Mouse (Mus musculus) natural killer cell, adult 2 months (primary cell): ENCODE results near the gene Prrt3.

Source experiments
- DNase-seq, 2 experiments: peaks; one replicate each; pipeline ENCODE4 v3.0.0; 2022; ENCODE audit warnings: low spot score in 2 of 2

Prrt3 gene

DNA sequence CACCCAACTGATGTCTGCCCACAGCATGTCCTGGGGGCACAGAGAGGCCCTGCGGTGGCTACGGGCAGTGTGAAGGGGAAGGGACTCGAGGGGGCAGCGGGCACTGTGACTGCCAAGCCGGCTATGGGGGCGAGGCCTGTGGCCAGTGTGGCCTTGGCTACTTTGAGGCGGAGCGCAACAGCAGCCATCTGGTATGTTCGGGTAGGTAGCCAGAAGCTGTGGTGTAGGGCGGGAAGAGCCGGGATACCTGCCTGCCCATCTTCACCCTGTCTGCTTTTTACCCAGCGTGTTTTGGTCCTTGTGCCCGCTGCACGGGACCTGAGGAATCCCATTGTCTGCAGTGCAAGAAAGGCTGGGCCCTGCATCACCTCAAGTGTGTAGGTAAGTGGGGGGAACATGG is 12.3 kb downstream of the Prrt3 start:
- no peak for DNase-seq

DNA sequence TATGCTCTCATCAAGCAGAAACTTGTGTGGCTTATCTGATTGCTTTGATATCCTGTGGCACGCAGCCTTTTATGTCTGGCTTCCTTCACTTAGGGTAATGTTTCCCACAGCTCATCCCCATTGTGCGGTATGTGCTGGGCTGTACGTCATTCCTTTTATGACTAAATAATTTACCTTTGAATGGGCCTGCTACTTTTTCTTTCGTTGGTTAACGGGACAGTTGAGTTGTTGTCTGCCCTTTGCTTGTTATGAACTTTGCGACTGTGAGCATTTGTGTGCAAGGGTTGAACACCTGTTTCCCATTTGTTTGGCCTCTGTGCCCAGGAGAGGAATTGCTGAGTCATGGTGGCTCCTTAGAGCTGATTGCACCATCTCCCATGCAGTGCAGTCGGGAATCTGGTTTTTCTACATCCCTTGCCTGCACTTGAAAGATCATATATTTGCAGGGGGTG is 14.6 kb downstream of the Prrt3 start:
- DNase-seq, result no peak

DNA sequence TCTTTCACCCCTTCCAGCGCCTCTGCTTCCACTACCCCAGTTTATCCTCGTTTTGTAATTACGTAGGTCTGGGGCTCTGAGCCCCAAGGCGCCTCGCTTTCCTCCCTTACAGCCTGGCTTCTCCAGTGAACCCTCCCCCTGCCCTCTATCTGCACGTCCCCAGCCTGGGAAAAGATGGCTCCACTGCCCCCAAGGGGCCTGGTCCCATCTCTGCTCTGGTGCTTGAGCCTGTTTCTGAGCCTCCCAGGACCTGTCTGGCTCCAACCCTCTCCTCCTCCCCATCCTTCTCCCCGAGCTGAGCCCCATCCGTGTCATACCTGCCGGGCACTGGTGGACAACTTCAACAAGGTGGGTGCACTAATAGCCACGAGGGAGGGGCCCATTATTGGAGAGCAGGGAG is 18.0 kb downstream of the Prrt3 start:
- DNase-seq, result no peak

DNA sequence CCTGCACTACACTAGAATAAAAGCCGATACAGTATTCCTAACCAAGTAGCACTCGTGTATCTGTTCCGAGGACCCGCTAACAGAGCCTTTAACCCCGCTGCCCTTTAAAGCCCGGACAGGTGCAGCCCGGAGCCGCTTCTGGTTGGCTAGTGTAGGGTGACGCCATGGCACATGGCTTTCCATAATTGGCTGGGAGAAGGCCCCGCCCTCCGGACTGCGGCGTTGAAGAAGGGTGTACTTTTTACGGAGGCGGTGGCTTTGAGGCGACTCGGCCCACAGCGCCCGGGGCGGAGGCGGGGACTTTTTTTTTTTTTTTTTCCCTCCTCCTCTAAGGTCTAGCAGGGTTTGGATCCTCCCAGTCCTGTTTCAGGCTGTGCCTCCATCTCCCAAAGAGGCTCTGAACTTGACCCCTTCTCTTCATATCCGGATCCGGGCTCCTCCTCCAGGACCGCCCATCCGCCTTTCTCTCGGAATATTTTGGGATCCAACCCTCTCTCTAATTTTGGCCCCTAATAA is 18.6 kb downstream of the Prrt3 start, which contains the start of gene Creld1:
Creld1 (plus strand) TSS at position 198 of the 516 bp plus-strand sequence.
- peak; percentile 86 to 89 for DNase-seq

DNA sequence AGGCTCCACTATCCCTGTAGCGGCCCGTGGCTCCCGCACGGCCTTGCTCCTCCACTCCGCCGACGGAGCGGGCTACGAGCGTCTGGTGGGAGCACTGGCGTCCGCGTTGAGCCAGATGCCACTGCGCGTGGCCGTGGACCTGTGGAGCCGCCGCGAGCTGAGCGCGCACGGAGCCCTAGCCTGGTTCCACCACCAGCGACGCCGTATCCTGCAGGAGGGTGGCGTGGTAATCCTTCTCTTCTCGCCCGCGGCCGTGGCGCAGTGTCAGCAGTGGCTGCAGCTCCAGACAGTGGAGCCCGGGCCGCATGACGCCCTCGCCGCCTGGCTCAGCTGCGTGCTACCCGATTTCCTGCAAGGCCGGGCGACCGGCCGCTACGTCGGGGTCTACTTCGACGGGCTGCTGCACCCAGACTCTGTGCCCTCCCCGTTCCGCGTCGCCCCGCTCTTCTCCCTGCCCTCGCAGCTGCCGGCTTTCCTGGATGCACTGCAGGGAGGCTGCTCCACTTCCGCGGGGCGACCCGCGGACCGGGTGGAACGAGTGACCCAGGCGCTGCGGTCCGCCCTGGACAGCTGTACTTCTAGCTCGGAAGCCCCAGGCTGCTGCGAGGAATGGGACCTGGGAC is 19.1 kb downstream of the Prrt3 start:
- DNase-seq, result peak in 1 of 2 experiments; percentile 29

DNA sequence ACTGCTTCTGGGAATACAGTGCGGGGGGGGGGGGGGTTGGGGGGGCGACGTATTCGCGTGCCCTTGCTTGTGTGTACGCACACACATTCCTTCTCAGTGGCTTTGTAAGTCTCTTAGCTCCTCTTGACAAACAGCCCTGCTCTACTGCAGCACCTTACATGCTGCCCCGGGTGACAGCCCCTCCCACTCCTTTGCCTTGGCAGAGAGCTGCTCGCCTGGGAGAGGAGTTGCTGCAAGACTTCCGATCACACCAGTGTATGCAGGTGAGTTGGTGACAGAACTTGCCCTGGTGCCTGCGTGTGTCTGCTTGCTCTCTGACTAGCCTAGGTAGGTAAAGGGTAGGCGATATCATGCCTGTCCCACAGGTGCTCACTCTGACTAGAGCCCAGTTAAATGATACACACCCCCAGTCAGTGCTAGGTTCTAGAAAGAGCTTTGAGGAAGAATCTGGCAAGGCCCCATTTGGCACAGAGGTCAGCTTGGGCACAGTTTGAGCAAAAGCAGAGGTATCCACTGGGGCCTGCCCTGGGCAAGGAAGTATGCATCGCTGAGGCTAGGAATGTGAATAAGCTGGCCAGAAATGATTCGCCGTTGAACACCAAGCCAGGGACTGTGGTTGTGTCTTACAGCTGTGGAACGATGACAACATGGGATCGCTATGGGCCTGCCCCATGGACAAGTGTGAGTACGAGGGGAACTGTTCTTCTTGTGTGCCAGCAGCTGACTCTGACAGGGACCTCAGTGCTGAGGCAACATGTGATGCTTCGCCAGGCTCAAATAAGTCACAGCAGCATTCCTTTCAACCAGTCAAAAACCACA is 21.0 kb downstream of the Prrt3 start:
- DNase-seq, result no peak

DNA sequence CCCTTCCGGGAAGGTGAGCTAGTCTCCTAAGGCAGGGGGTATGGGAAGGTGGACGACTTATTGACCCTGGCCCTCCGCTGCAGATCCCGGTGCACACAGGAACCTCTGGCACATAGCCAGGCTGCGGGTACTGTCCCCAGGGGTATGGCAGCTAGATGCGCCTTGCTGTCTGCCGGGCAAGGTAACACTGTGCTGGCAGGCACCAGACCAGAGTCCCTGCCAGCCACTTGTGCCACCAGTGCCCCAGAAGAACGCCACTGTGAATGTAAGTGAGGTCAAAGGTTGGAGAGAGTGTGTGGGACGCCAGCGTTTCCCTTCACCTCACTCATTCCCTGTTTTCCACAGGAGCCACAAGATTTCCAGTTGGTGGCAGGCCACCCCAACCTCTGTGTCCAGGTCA is 22.8 kb downstream of the Prrt3 start:
- no peak for DNase-seq

DNA sequence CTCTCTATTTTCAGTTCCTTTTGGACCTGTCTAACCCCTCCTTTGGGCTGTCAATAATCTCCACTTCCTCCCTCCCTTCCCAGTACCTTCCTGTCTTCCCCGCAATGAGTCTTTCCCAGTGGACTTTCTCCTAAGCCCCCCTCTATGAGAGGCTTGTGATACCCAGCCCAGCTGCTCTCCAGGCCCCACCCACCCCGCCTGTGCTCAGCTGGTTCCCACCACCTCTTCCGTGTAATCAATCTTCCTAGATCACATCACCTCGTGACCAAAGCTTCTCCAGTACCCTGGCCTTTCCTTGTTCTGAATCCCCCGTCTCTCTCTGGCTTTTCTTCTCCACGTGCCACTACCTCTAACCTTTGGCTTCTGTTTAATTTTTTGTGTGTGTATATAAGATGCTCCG is 24.4 kb downstream of the Prrt3 start:
- DNase-seq, result no peak

DNA sequence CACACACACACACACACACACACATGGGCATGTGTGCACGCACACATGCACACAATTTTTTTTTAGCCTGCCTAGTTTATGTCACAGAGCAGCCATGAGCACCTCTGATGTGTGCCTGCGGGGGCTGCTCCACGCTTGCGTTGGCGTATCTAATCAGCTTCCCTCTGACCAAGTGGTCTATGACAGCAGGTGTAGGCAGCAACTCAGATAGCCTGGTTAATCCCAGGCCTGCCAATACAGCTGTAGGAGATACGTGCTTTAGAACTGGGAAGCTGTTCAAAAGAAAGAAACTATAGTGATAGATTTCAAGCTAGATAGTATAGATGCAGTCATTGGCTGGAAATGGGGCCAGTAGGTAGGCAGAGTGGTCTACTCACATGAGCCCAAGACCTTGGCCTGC is 28.0 kb downstream of the Prrt3 start:
- DNase-seq, result no peak

DNA sequence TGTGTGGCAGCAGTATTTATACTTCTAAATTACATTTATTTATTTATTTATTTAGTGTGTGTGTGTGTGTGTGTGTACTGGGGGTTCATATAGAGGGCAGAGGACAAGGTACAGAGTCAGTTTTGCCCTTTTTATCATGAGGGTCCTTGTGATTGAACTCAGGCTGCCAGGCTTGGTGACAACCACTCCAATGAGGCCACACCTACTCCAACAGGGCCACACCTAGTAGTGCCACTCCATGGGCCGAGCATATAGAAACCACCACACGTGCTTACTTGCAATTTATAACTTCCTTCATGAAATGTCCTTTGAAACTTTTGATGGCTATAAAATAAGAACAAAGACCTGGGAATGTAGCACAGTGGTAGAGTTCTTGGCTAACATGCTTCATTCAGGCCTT is 28.5 kb downstream of the Prrt3 start:
- DNase-seq, result no peak

DNA sequence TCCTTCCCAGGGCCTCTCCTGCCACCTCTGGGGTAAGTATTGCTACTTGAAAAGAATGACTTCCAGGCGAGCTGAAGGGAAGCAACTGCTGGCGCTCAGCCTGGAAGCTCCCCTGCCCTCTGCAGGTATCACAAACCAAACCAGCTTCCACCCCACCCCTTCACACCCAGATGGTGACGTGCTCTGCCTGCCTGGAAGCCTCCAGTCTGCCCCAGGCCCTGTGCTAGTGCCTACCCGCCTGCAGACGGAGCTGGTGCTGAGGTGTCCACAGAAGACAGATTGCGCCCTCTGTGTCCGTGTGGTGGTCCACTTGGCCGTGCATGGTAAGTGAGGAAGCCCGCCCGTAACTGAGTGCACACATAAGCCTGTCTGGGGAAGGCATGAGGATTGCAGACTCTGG is 29.7 kb downstream of the Prrt3 start:
- no peak for DNase-seq

DNA sequence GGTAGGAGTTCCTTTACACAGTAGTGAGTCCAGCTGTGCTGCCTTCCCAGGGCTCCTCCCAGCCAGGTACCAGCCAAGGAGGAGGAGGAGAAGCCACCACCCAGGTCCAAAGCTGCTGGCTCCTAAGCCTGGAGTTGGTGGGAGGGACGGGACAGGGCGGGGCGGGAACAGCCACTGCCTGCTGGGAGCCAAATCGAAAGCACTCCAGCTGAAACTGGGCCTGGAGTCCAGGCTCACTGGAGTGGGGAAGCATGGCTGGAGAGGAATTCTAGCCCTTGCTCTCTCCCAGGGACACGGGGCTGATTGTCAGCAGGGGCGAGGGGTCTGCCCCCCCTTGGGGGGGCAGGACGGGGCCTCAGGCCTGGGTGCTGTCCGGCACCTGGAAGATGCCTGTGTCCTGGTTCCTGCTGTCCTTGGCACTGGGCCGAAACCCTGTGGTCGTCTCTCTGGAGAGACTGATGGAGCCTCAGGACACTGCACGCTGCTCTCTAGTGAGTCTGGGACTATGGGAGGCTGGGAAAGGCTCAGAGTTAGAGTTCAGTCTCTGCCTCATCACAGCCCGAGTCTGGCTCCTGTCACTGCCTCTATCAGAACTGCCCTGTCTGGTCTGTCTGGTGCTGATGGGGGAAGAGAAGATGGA is 30.3 kb downstream of the Prrt3 start, which contains the start of gene Il17rc:
Il17rc (plus strand) TSS at position 131 of the 640 bp plus-strand sequence.
- no peak for DNase-seq

DNA sequence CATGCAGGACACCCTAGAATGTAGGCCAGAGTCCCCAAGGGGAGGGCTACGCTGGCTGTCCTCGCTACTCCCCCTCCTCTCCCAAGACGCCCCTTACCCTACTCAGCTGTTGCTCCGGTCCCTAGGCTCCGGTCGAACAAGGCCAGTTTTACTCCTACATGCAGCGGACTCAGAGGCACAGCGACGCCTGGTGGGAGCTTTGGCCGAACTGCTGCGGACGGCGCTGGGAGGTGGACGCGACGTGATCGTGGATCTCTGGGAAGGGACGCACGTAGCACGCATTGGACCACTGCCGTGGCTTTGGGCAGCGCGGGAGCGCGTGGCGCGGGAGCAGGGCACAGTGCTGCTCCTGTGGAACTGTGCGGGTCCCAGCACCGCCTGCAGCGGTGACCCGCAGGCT is 32.3 kb downstream of the Prrt3 start:
- peak; percentile 30 to 50 for DNase-seq

DNA sequence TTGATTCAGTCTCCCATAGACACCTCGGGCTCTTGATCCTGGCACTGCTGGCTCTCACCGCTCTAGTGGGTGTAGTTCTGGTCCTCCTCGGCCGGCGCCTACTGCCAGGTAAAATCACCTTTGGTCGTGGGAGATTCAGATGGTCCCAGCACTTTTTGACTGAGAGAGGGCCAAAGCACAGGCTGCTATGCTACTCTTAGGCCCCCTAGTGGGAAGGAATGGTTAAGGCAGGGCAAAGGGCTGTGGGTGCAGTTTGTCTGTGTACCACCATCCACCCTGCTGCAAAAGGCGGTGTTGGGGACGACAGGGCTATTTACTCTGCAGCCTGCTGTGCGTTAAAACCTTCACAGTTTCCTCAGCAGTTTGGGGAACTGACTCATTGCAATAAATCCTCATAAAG is 32.7 kb downstream of the Prrt3 start:
- DNase-seq, result peak; percentile 64 to 77

DNA sequence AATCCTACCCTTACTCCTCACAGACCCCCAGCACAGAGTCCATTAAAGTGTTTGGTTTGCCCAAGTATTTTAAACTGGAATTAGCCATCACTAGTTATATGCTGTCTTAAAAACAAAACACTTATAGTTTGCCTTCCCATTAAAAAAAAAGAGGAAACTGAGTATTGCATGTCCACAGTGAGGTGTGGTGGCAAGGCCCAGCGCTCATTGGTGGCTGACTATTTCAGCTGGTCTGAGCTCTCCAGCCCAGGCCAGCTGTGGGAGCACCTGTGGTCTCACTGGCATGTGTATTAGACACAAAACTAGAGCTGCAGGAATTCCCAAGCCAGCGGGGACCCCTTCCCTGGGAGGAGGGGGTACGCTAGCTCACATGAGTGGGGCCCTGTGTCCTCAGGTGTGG is 33.2 kb downstream of the Prrt3 start:
- DNase-seq, result no peak

DNA sequence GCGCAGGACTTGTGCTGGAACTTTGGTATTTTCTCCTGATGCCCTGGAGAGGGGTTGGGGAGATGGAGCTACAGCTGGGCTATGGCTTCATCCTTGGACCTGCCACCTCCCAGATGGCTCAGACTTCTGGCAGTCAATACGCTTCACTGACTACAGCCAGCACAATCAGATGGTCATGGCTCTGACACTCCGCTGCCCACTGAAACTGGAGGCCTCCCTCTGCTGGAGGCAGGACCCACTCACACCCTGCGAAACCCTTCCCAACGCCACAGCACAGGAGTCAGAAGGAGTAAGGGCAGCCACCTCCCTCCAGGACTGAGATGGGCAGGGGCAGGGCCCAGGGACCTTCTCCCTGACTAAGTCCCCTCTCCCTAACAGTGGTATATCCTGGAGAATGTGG is 36.1 kb downstream of the Prrt3 start:
- DNase-seq, result no peak

DNA sequence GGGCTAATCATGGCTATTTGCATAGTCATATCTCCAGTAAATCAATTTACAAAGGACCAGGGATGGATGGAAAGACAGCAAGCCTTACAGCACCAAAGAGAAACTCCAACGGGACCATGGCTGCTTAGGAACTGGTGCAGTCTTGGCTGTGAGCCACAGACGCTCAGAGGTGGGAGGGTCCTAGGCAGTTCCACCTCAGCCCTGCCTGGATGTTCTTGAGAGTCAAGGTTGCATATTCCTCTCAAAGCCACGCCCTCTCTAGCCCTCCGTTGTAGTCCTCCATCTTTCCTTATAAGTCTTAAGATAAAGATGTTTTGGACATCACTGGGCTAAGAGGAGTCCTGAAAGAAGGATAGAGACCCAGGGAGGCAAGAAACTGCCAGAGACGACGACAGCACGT is 37.7 kb downstream of the Prrt3 start:
- DNase-seq, result no peak

DNA sequence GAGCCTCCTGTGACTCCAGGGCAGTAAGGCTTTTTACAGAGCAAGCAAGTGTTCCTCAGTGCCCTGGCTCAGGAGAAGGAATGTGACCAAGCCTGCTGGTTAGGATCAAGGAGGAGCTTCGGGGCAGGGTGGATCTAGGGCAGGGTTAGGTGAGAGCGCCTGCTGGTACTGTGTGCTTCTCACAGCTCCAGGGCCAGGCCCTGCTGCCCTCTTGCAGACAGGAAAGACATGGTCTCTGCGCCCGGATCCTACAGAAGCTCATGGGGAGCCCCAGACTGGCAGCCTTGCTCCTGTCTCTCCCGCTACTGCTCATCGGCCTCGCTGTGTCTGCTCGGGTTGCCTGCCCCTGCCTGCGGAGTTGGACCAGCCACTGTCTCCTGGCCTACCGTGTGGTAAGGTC is 43.1 kb downstream of the Prrt3 start:
- DNase-seq, result no peak

DNA sequence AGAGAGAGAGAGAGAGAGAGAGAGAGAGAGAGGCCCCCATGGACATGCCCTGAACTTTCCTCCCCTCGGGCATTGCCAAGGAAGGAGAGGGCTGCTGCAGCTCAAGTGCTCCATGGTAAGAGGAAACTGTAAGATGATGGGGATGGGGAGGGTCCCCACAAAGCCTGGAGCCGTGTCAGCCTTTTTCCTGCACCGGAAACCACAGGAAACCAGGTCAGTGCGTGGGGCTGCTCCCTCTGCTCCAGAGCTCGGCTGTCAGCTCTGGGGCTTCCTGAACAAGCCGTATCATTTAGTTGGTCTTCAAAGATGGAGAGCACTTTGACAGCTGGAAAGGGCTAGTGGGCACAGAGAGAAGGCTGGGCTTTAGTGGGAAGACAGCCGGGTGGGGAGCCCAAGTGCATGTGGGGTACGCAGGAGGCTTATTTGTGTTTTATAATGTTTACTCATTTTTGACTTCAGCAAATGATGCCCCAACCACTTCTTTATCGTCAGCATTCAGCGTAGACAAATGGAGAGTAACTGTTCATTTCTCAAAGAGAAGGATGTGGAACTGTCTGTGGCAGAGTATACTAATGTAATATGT is 43.7 kb downstream of the Prrt3 start, which contains the start of gene Il17re:
Il17re (plus strand) TSS at position 533 of the 583 bp plus-strand sequence.
- DNase-seq, result no peak

DNA sequence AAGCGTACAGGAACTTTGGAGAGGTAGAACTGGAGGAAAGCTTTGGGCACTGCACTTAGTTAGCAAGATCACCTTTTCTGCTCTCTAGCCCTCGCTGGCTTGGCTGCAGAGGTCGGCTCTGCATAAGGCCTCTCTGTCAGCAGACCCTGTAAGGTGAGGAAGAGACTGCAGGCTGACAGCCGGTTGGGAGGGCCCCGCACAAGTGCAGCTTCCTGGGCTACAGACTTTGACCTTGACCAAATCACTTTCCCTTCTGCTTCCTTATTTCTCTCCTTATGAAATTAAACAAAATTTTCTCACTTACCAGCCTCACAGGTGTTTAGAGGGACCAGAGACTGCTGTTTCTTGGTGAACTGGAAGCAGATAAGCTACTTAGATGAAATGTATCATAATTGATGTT is 46.7 kb downstream of the Prrt3 start:
- DNase-seq, result no peak

DNA sequence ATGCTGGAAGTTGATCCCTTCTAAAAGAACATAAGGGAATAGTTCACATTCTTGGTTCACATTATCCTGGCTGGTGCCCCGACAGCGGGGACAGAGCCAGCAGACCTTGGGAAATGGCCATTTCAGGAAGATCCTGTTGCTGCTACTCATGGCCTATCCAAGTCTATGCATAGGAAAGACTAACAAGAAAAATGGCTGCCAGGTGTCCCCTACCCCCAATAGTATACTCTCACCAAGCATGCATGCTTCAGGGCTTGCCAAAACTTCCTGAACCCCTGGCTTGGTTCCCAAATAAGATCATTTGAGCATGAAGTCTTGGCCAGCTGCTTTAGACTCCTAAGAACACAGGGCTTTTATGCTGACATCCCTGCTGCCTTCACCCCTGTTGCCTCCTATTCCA is 49.9 kb downstream of the Prrt3 start:
- no peak for DNase-seq

DNA sequence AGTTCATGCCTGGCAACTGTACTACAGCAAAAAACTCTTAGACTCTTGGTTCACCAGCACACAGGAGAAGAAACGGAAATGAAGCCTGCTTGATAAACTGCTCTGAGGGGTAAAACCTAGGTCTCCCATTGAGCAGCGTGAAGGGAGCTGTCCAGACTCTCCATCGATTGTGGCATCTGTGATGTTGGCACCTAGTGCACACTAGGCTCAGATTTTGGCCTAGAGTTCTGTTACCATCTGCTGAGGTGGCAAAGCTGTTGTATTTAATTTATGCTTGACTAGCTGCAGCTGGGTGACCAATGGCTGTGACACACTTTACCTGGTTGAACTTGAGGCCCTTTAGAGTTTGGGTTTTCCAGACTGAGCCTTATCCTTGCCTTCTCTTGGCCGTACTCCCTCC is 54.1 kb downstream of the Prrt3 start:
- DNase-seq, result no peak
